Mouse (Mus musculus) heart, adult 2 months (tissue): ENCODE data around the gene Cspg4.

ENCODE experiments used
- CTCF ChIP-seq: fragments of 200-600 bp; IDR thresholded peaks from 2 replicates; pipeline ENCODE4 v1.8.1; 2022; ENCODE audit warnings: antibody characterized with exemption, mild to moderate bottlenecking, moderate library complexity
- POLR2A ChIP-seq: fragments of 200-500 bp; IDR thresholded peaks from 2 replicates; pipeline ENCODE4 v1.6.1; 2011; ENCODE audit warnings: mild to moderate bottlenecking, low read depth, low read length, control low read depth; ENCODE audit not compliant: insufficient read depth

DNA sequence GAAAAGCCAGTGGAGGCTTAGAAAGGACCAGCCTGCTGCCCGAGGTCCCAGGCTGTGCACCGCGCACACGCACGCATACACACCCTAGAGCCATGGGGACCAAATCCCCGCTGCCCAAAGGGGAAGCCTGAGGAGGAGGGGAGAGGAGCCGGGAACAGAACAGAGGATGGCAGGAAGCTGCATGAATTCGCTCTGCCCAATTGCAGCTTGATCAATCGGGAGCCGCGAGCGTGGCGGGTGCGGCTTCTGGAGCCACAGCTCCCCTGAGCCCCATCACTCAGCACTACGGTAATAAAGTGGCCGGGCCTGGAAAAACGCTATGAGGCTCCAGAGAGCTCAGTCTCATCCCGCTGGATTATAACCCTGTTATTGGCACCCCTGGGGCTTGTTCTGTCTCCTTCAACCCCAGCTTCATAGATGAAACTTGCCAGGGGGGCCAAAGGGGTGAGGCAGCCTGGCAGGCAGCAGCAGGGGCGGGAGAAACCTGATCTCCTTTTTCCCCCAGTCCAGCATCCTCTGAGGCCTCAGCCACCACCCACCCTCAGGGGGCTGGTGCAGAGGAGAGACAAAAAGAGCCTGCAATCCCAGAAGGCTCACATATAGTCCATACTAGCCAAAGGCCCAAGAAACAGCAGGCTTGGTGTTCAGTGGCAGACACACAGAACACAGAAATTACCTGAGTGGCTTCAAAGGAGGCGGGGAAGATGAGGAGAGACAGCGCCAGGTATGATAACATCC, 39.2 kb upstream of the Cspg4 start:
- no peak for TF ChIP-seq CTCF
- TF ChIP-seq POLR2A = no peak
